Mouse (Mus musculus) G1E-ER4 (cell line): ENCODE data around the gene Myog. TPM values are rescaled to one million over a fixed set of nuclear protein-coding genes. Genes with fewer than 3 reads are reported as not detected.

Experiments
- GATA1 ChIP-seq: IDR thresholded peaks from one replicate; pipeline ENCODE4 v1.8.0; 2012; ENCODE audit warnings: low read length, inconsistent platforms
- polyA plus RNA-seq: library from polyadenylated mRNA; stranded (reverse); fragments of >175 nt; gene quantifications from 2 replicates; pipeline ENCODE4 v1.2.3, GENCODE M21; 2012

The Myog gene
- not detected in 2 replicates for polyA plus RNA-seq

- no peak for TF ChIP-seq GATA1
These were observed at the start of gene Myog for GRCm38 (mm10) chr1:134289598-134290099. TSS of gene Myog (plus strand) at chr1:134289989.

GRCm38 (mm10) chr1:134240701-134241100, 49.1 kb upstream of the Myog start:
- TF ChIP-seq GATA1, result no peak

GRCm38 (mm10) chr1:134241298-134241697, 48.5 kb upstream of the Myog start:
- TF ChIP-seq GATA1, result no peak

- no peak for TF ChIP-seq GATA1
These were observed 47.5 kb upstream of the Myog start for GRCm38 (mm10) chr1:134242286-134242685.

GRCm38 (mm10) chr1:134243505-134243904, 46.3 kb upstream of the Myog start:
- TF ChIP-seq GATA1, result no peak

- TF ChIP-seq GATA1, result no peak
These were observed 45.6 kb upstream of the Myog start for GRCm38 (mm10) chr1:134243948-134244914.

- TF ChIP-seq GATA1, result no peak
These were observed 44.6 kb upstream of the Myog start for GRCm38 (mm10) chr1:134245004-134245717.

GRCm38 (mm10) chr1:134246590-134246989, 43.2 kb upstream of the Myog start:
- TF ChIP-seq GATA1, result no peak

- TF ChIP-seq GATA1, result no peak
These were observed 25.4 kb upstream of the Myog start for GRCm38 (mm10) chr1:134264341-134264740.

- TF ChIP-seq GATA1, result no peak
These were observed 24.0 kb upstream of the Myog start for GRCm38 (mm10) chr1:134265797-134266196.

GRCm38 (mm10) chr1:134270026-134270425, 19.8 kb upstream of the Myog start:
- no peak for TF ChIP-seq GATA1

- TF ChIP-seq GATA1, result no peak
These were observed 17.0 kb upstream of the Myog start for GRCm38 (mm10) chr1:134272754-134273250.

GRCm38 (mm10) chr1:134273493-134274395, 16.0 kb upstream of the Myog start:
- TF ChIP-seq GATA1, result no peak

DNA sequence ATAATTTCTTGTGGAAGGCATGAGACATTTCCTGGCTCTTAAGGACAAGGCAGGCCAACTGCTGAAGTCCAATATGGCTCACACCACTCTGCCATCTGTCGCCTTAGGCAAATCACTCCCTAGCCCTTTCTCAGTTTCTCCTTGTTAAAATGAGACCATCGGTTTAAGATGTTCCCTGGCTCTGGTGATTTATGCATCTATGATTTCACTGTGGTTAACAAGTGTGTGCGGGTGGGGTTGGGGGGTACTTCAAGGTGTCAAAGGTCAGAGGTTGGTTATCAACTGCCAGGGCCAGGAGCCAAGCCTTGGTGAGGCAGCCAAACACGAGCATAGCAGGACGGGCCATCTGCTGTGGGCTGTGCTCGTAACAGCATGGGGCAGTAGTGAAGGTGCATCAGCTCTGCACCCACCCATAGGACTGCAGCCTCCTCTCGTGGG, 15.3 kb upstream of the Myog start:
- TF ChIP-seq GATA1, result no peak
